Mouse (Mus musculus) forebrain, embryonic 10.5 days (tissue): ENCODE data around the gene Ffar4. TPM values are rescaled to one million over a fixed set of nuclear protein-coding genes. Genes with fewer than 3 reads are reported as not detected.

Source experiments
- DNase-seq: peaks from one replicate; pipeline ENCODE4 v3.0.0-alpha.2; 2017; ENCODE audit warnings: low spot score; ENCODE audit errors: extremely low spot score
- H3K27ac ChIP-seq: fragments of 300-500 bp; sonication (generic); 2 replicates; pipeline ENCODE4 v1.5.1; 2016; ENCODE audit warnings: mild to moderate bottlenecking
- H3K27me3 ChIP-seq: fragments of 300-500 bp; sonication (generic); 2 replicates; pipeline ENCODE4 v1.6.1; 2016; ENCODE audit warnings: mild to moderate bottlenecking; ENCODE audit not compliant: poor library complexity, severe bottlenecking
- H3K36me3 ChIP-seq: fragments of 300-500 bp; sonication (generic); replicated peaks from 2 replicates; pipeline ENCODE4 v1.6.1; 2016; ENCODE audit warnings: mild to moderate bottlenecking, moderate library complexity
- H3K4me1 ChIP-seq: fragments of 300-500 bp; sonication (generic); 2 replicates; pipeline ENCODE4 v1.6.1; 2016
- H3K4me3 ChIP-seq: fragments of 300-500 bp; sonication (generic); 2 replicates; pipeline ENCODE4 v1.5.1; 2016; ENCODE audit warnings: mild to moderate bottlenecking, moderate library complexity
- H3K9me3 ChIP-seq: fragments of 300-500 bp; sonication (generic); 2 replicates; pipeline ENCODE4 v1.6.1; 2016; ENCODE audit warnings: mild to moderate bottlenecking, moderate library complexity
- WGBS: fragments of 180-500 bp; shearing (Covaris S2); methylation state at CpG from one replicate; pipeline ENCODE4 v1.1.7; 2016; 5-methylcytosine and 5-hydroxymethylcytosine counted together
- polyA plus RNA-seq: library from polyadenylated mRNA; unstranded; fragments of >200 nt; fragmentation: Nextera tagmentation; extraction: Ambion mirVana; gene quantifications from 2 replicates; pipeline ENCODE4 v1.2.1, GENCODE M21; 2016

Gene Ffar4
- polyA plus RNA-seq, 1 experiment from 2014 or later: not detected

- WGBS: 94% methylated on average over 2 of the region's 2 CpGs
- H3K27ac ChIP-seq: no peak overlapping the region
- no peaks in the 10 kb centered on the region for H3K27me3 ChIP-seq
- DNase-seq: no peak
- peaks cover 43% of the 10 kb centered on the region for H3K36me3 ChIP-seq
- H3K4me1 ChIP-seq: no peaks in the 10 kb centered on the region
- H3K4me3 ChIP-seq: no peak overlapping the region
- no peaks in the 10 kb centered on the region for H3K9me3 ChIP-seq
Observed at GRCm38 (mm10) chr19:38076251-38076650, 20.6 kb upstream of the Ffar4 start.

- no peaks in the 10 kb centered on the region for H3K4me1 ChIP-seq
- H3K27ac ChIP-seq: no peak overlapping the region
- 83% methylated on average over 3 of the region's 3 CpGs for WGBS
- H3K4me3 ChIP-seq: no peak overlapping the region
- H3K9me3 ChIP-seq: no peaks in the 10 kb centered on the region
- DNase-seq: no peak
- no peaks in the 10 kb centered on the region for H3K27me3 ChIP-seq
- H3K36me3 ChIP-seq: peaks cover 25% of the 10 kb centered on the region
Observed at GRCm38 (mm10) chr19:38077851-38078540, 18.9 kb upstream of the Ffar4 start.

- 81% methylated on average over 3 of the region's 3 CpGs for WGBS
Observed at GRCm38 (mm10) chr19:38081361-38081760, 15.5 kb upstream of the Ffar4 start.

GRCm38 (mm10) chr19:38082931-38083525 is 13.8 kb upstream of the Ffar4 start:
- Histone ChIP-seq H3K36me3 (no peaks in the 10 kb centered on the region), H3K4me3 (no peak overlapping the region), H3K27ac (no peak overlapping the region), H3K9me3 (no peaks in the 10 kb centered on the region), H3K27me3 (no peaks in the 10 kb centered on the region), H3K4me1 (no peaks in the 10 kb centered on the region)
- no peak for DNase-seq
- WGBS: 82% methylated on average over 5 of the region's 5 CpGs

More at GRCm38 (mm10) chr19:38081361-38081760, 15.5 kb upstream of the Ffar4 start:
- H3K9me3 ChIP-seq: no peaks in the 10 kb centered on the region
- H3K4me3 ChIP-seq: no peak overlapping the region
- no peaks in the 10 kb centered on the region for H3K4me1 ChIP-seq
- no peaks in the 10 kb centered on the region for H3K36me3 ChIP-seq
- H3K27ac ChIP-seq: no peak overlapping the region
- H3K27me3 ChIP-seq: no peaks in the 10 kb centered on the region
- DNase-seq: no peak

GRCm38 (mm10) chr19:38085841-38086240 is 11.0 kb upstream of the Ffar4 start:
- H3K27ac ChIP-seq: no peak overlapping the region
- H3K4me1 ChIP-seq: no peaks in the 10 kb centered on the region
- no peaks in the 10 kb centered on the region for H3K9me3 ChIP-seq
- H3K4me3 ChIP-seq: no peak overlapping the region
- WGBS: 85% methylated on average over 4 of the region's 4 CpGs
- no peaks in the 10 kb centered on the region for H3K27me3 ChIP-seq
- H3K36me3 ChIP-seq: no peaks in the 10 kb centered on the region
- DNase-seq: no peak

GRCm38 (mm10) chr19:38086948-38087551 is 9.8 kb upstream of the Ffar4 start:
- no peak for DNase-seq

GRCm38 (mm10) chr19:38089358-38089757 is 7.5 kb upstream of the Ffar4 start:
- Histone ChIP-seq H3K9me3 (no peaks in the 10 kb centered on the region), H3K36me3 (no peaks in the 10 kb centered on the region), H3K4me3 (no peak overlapping the region), H3K27ac (no peak overlapping the region), H3K27me3 (peaks cover 12% of the 10 kb centered on the region), H3K4me1 (peaks cover 8% of the 10 kb centered on the region)
- DNase-seq: no peak
- WGBS: 86% methylated on average over 8 of the region's 8 CpGs

More at GRCm38 (mm10) chr19:38086948-38087551, 9.8 kb upstream of the Ffar4 start:
- no peaks in the 10 kb centered on the region for H3K27me3 ChIP-seq
- no peak overlapping the region for H3K4me3 ChIP-seq
- no peaks in the 10 kb centered on the region for H3K36me3 ChIP-seq
- 66% methylated on average over 11 of the region's 11 CpGs for WGBS
- H3K27ac ChIP-seq: no peak overlapping the region
- H3K4me1 ChIP-seq: peaks cover 8% of the 10 kb centered on the region
- H3K9me3 ChIP-seq: no peaks in the 10 kb centered on the region

- no peaks in the 10 kb centered on the region for H3K9me3 ChIP-seq
- H3K4me3 ChIP-seq: no peak overlapping the region
- H3K27ac ChIP-seq: no peak overlapping the region
- peaks cover 34% of the 10 kb centered on the region for H3K27me3 ChIP-seq
- no peak for DNase-seq
- peaks cover 17% of the 10 kb centered on the region for H3K4me1 ChIP-seq
- no peaks in the 10 kb centered on the region for H3K36me3 ChIP-seq
- WGBS: 69% methylated on average over 4 of the region's 4 CpGs
Observed at GRCm38 (mm10) chr19:38091512-38091985, 5.3 kb upstream of the Ffar4 start.

- Histone ChIP-seq H3K36me3 (no peaks in the 10 kb centered on the region), H3K4me1 (peaks cover 30% of the 10 kb centered on the region), H3K27me3 (peaks cover 78% of the 10 kb centered on the region), H3K4me3 (no peak overlapping the region), H3K27ac (no peak overlapping the region), H3K9me3 (no peaks in the 10 kb centered on the region)
- WGBS: 14% methylated on average over 4 of the region's 4 CpGs
- no peak for DNase-seq
Observed at GRCm38 (mm10) chr19:38096231-38096630, 640 bp upstream of the Ffar4 start.

GRCm38 (mm10) chr19:38107871-38108270 is 11.0 kb downstream of the Ffar4 start:
- Histone ChIP-seq H3K9me3 (no peaks in the 10 kb centered on the region), H3K4me1 (no peaks in the 10 kb centered on the region), H3K36me3 (no peaks in the 10 kb centered on the region), H3K27me3 (peaks cover 11% of the 10 kb centered on the region), H3K27ac (no peak overlapping the region), H3K4me3 (no peak overlapping the region)
- DNase-seq: no peak
- 93% methylated on average over 4 of the region's 4 CpGs for WGBS

- Histone ChIP-seq H3K9me3 (no peaks in the 10 kb centered on the region), H3K27ac (no peak overlapping the region), H3K36me3 (no peaks in the 10 kb centered on the region), H3K4me3 (no peak overlapping the region), H3K4me1 (no peaks in the 10 kb centered on the region), H3K27me3 (peaks cover 11% of the 10 kb centered on the region)
- no peak for DNase-seq
- 93% methylated on average over 15 of the region's 15 CpGs for WGBS
Observed at GRCm38 (mm10) chr19:38109506-38110242, 12.8 kb downstream of the Ffar4 start.

GRCm38 (mm10) chr19:38111056-38111455 is 14.2 kb downstream of the Ffar4 start:
- no peak for DNase-seq
- Histone ChIP-seq H3K27me3 (peaks cover 6% of the 10 kb centered on the region; the same call in 1 of the 2 replicates), H3K4me3 (no peak overlapping the region), H3K27ac (no peak overlapping the region), H3K4me1 (no peaks in the 10 kb centered on the region), H3K36me3 (no peaks in the 10 kb centered on the region), H3K9me3 (no peaks in the 10 kb centered on the region)
- WGBS: 82% methylated on average over 8 of the region's 8 CpGs
